Mouse (Mus musculus) stomach, postnatal 0 days (tissue): ENCODE data around the gene Parp16.

Experiments used
- CTCF ChIP-seq: IDR thresholded peaks from 2 replicates; pipeline ENCODE4 v1.5.1; 2016; ENCODE audit warnings: antibody characterized with exemption, low read depth, mild to moderate bottlenecking, moderate library complexity
- EP300 ChIP-seq: optimal IDR thresholded peaks from 2 replicates; pipeline ENCODE3; 2016; ENCODE audit warnings: antibody characterized with exemption

GRCm38 (mm10) chr9:65199723-65200122, 4.6 kb downstream of the Parp16 start:
- TF ChIP-seq CTCF (no peak), EP300 (no peak)
